Mouse (Mus musculus) midbrain, embryonic 12.5 days (tissue): ENCODE measurements at regions not wholly inside any gene's neighbourhood (a gene's known extent, or its start where the extent isn't known, plus 50 kb on each side); places are given as distances from the start of the nearest gene placed in this dataset.

Experiments
- ATAC-seq: fragments of 200-750 bp; cut with Nextera tagmentation; 2 replicates; pipeline ENCODE4 v1.8.0; 2017; ENCODE audit warnings: low read depth, moderate TSS enrichment, moderate library complexity; ENCODE audit not compliant: low FRiP score
- H3K27ac ChIP-seq: fragments of 300-500 bp; sonication (generic); replicated peaks from 2 replicates; pipeline ENCODE4 v1.5.1; 2016; ENCODE audit warnings: mild to moderate bottlenecking
- H3K27me3 ChIP-seq: fragments of 300-500 bp; sonication (generic); 2 replicates; pipeline ENCODE4 v1.6.1; 2016; ENCODE audit warnings: mild to moderate bottlenecking
- H3K36me3 ChIP-seq: fragments of 300-500 bp; sonication (generic); 2 replicates; pipeline ENCODE4 v1.6.1; 2016
- H3K4me1 ChIP-seq: fragments of 300-500 bp; sonication (generic); 2 replicates; pipeline ENCODE4 v1.6.1; 2016
- H3K4me2 ChIP-seq: fragments of 300-500 bp; sonication (generic); replicated peaks from 2 replicates; pipeline ENCODE4 v1.6.1; 2016; ENCODE audit warnings: mild to moderate bottlenecking, moderate library complexity
- H3K4me3 ChIP-seq: fragments of 300-500 bp; sonication (generic); 2 replicates; pipeline ENCODE4 v1.5.1; 2016; ENCODE audit warnings: mild to moderate bottlenecking
- H3K9ac ChIP-seq: fragments of 300-500 bp; sonication (generic); replicated peaks from 2 replicates; pipeline ENCODE4 v1.6.1; 2016; ENCODE audit warnings: mild to moderate bottlenecking, moderate library complexity
- H3K9me3 ChIP-seq: fragments of 300-500 bp; sonication (generic); 2 replicates; pipeline ENCODE4 v1.6.1; 2016; ENCODE audit warnings: mild to moderate bottlenecking
- WGBS: fragments of 180-500 bp; shearing (Covaris S2); methylation state at CpG from one replicate; pipeline ENCODE4 v1.1.7; 2016; 5-methylcytosine and 5-hydroxymethylcytosine counted together

- H3K9ac ChIP-seq, result no peak overlapping the region
- no peak overlapping the region for H3K4me2 ChIP-seq
- 90% methylated on average over 5 of the region's 5 CpGs for WGBS
- no peak overlapping the region for H3K27ac ChIP-seq
- H3K4me3 ChIP-seq, result no peak overlapping the region
- no peaks in the 10 kb centered on the region for H3K27me3 ChIP-seq
- no peaks in the 10 kb centered on the region for H3K36me3 ChIP-seq
- no peaks in the 10 kb centered on the region for H3K4me1 ChIP-seq
- H3K9me3 ChIP-seq, result no peaks in the 10 kb centered on the region
- ATAC-seq, result no peak
Observed at GRCm38 (mm10) chr4:152710339-152710738, 232.7 kb upstream of the Kcnab2 start.

- H3K27me3 ChIP-seq, result peaks cover 8% of the 10 kb centered on the region
- no peak overlapping the region for H3K4me2 ChIP-seq
- H3K27ac ChIP-seq, result no peak overlapping the region
- H3K4me1 ChIP-seq, result peaks cover 26% of the 10 kb centered on the region
- no peak for ATAC-seq
- H3K9ac ChIP-seq, result no peak overlapping the region
- H3K9me3 ChIP-seq, result no peaks in the 10 kb centered on the region
- no peak overlapping the region for H3K4me3 ChIP-seq
- 78% methylated on average over 7 of the region's 7 CpGs for WGBS
- no peaks in the 10 kb centered on the region for H3K36me3 ChIP-seq
Observed at GRCm38 (mm10) chr4:152700217-152700616, 222.5 kb upstream of the Kcnab2 start.

- 24% methylated on average over 22 of the region's 22 CpGs for WGBS
- Histone ChIP-seq H3K4me1 (peaks cover 26% of the 10 kb centered on the region), H3K4me2 (peak overlapping the region; percentile 46), H3K27me3 (peaks cover 22% of the 10 kb centered on the region; the same call in 1 of the 2 replicates), H3K9ac (peak overlapping the region; percentile 52), H3K27ac (peak overlapping the region; percentile 89), H3K9me3 (no peaks in the 10 kb centered on the region), H3K36me3 (no peaks in the 10 kb centered on the region), H3K4me3 (0 out of 2 replicates have a peak overlapping the region, but pooled peaks have one; percentile 9)
- peak; percentile 86 for ATAC-seq
Observed at GRCm38 (mm10) chr4:152697247-152697960, 219.7 kb upstream of the Kcnab2 start.

- Histone ChIP-seq H3K9ac (no peak overlapping the region), H3K27ac (no peak overlapping the region), H3K36me3 (no peaks in the 10 kb centered on the region), H3K9me3 (no peaks in the 10 kb centered on the region), H3K4me3 (no peak overlapping the region), H3K27me3 (peaks cover 40% of the 10 kb centered on the region), H3K4me1 (peaks cover 18% of the 10 kb centered on the region), H3K4me2 (no peak overlapping the region)
- 18% methylated on average over 12 of the region's 12 CpGs for WGBS
- no peak for ATAC-seq
Observed at GRCm38 (mm10) chr4:152691735-152692134, 214.1 kb upstream of the Kcnab2 start.

GRCm38 (mm10) chr4:152691302-152691701 is 213.6 kb upstream of the Kcnab2 start:
- no peak for ATAC-seq
- Histone ChIP-seq H3K4me2 (no peak overlapping the region), H3K36me3 (no peaks in the 10 kb centered on the region), H3K4me3 (no peak overlapping the region), H3K27me3 (peaks cover 40% of the 10 kb centered on the region), H3K9me3 (no peaks in the 10 kb centered on the region), H3K4me1 (peaks cover 18% of the 10 kb centered on the region), H3K27ac (no peak overlapping the region), H3K9ac (no peak overlapping the region)
- WGBS, result 68% methylated on average over 12 of the region's 13 CpGs

- no peaks in the 10 kb centered on the region for H3K9me3 ChIP-seq
- WGBS, result 71% methylated on average over 4 of the region's 4 CpGs
- H3K27ac ChIP-seq, result no peak overlapping the region
Observed at GRCm38 (mm10) chr4:152690766-152691165, 213.1 kb upstream of the Kcnab2 start.

GRCm38 (mm10) chr4:152689831-152690230 is 212.2 kb upstream of the Kcnab2 start:
- Histone ChIP-seq H3K36me3 (no peaks in the 10 kb centered on the region), H3K4me3 (no peak overlapping the region), H3K27me3 (peaks cover 35% of the 10 kb centered on the region), H3K9ac (no peak overlapping the region), H3K4me1 (peaks cover 25% of the 10 kb centered on the region), H3K27ac (no peak overlapping the region), H3K9me3 (no peaks in the 10 kb centered on the region), H3K4me2 (no peak overlapping the region)
- ATAC-seq, result no peak
- 83% methylated on average over 9 of the region's 9 CpGs for WGBS

More at GRCm38 (mm10) chr4:152690766-152691165, 213.1 kb upstream of the Kcnab2 start:
- Histone ChIP-seq H3K4me2 (no peak overlapping the region), H3K4me1 (peaks cover 23% of the 10 kb centered on the region), H3K36me3 (no peaks in the 10 kb centered on the region), H3K4me3 (no peak overlapping the region), H3K27me3 (peaks cover 40% of the 10 kb centered on the region), H3K9ac (no peak overlapping the region)
- no peak for ATAC-seq

- no peak overlapping the region for H3K4me3 ChIP-seq
- no peak overlapping the region; the same call in 1 of the 2 replicates for H3K4me2 ChIP-seq
- H3K9me3 ChIP-seq, result peaks cover 12% of the 10 kb centered on the region; the same call in 1 of the 2 replicates
- H3K9ac ChIP-seq, result no peak overlapping the region
- peak; percentile 60; the same call in 1 of the 2 replicates for ATAC-seq
- WGBS, result 37% methylated on average over 12 of the region's 12 CpGs
- H3K4me1 ChIP-seq, result peaks cover 21% of the 10 kb centered on the region
- no peaks in the 10 kb centered on the region for H3K36me3 ChIP-seq
- H3K27me3 ChIP-seq, result peaks cover 24% of the 10 kb centered on the region
- H3K27ac ChIP-seq, result 0 out of 2 replicates have a peak overlapping the region, but pooled peaks have one; percentile 20
Observed at GRCm38 (mm10) chr4:152686509-152687081, 208.9 kb upstream of the Kcnab2 start.

GRCm38 (mm10) chr4:152674140-152674539 is 196.5 kb upstream of the Kcnab2 start:
- H3K4me3 ChIP-seq, result no peak overlapping the region
- WGBS, result 29% methylated on average over 11 of the region's 11 CpGs
- H3K36me3 ChIP-seq, result no peaks in the 10 kb centered on the region
- ATAC-seq, result peak; percentile 72
- no peak overlapping the region for H3K9ac ChIP-seq
- H3K9me3 ChIP-seq, result peaks cover 4% of the 10 kb centered on the region; the same call in 1 of the 2 replicates
- no peaks in the 10 kb centered on the region for H3K27me3 ChIP-seq
- no peak overlapping the region for H3K4me2 ChIP-seq
- H3K4me1 ChIP-seq, result peaks cover 13% of the 10 kb centered on the region
- peak overlapping the region; percentile 31; the same call in 1 of the 2 replicates for H3K27ac ChIP-seq

- 39% methylated on average over 8 of the region's 8 CpGs for WGBS
- Histone ChIP-seq H3K4me3 (no peak overlapping the region), H3K9me3 (0 out of 2 replicates have a peak, but pooled peaks cover 5% of the 10 kb centered on the region), H3K27ac (no peak overlapping the region), H3K4me2 (no peak overlapping the region), H3K36me3 (no peaks in the 10 kb centered on the region), H3K4me1 (no peaks in the 10 kb centered on the region), H3K9ac (no peak overlapping the region), H3K27me3 (no peaks in the 10 kb centered on the region; the same call in 1 of the 2 replicates)
- no peak for ATAC-seq
Observed at GRCm38 (mm10) chr4:152663482-152663881, 185.8 kb upstream of the Kcnab2 start.

- WGBS, result 96% methylated on average over 12 of the region's 12 CpGs
- ATAC-seq, result no peak
- no peak overlapping the region for H3K27ac ChIP-seq
- 0 out of 2 replicates have a peak, but pooled peaks cover 5% of the 10 kb centered on the region for H3K9me3 ChIP-seq
- H3K27me3 ChIP-seq, result no peaks in the 10 kb centered on the region; the same call in 1 of the 2 replicates
- H3K9ac ChIP-seq, result no peak overlapping the region
- H3K4me1 ChIP-seq, result no peaks in the 10 kb centered on the region
- H3K36me3 ChIP-seq, result no peaks in the 10 kb centered on the region
- H3K4me3 ChIP-seq, result no peak overlapping the region
- no peak overlapping the region for H3K4me2 ChIP-seq
Observed at GRCm38 (mm10) chr4:152663069-152663468, 185.4 kb upstream of the Kcnab2 start.

GRCm38 (mm10) chr4:152662439-152662838 is 184.8 kb upstream of the Kcnab2 start:
- H3K36me3 ChIP-seq, result no peaks in the 10 kb centered on the region
- H3K4me1 ChIP-seq, result no peaks in the 10 kb centered on the region
- no peak overlapping the region for H3K9ac ChIP-seq
- H3K4me2 ChIP-seq, result no peak overlapping the region
- no peak overlapping the region for H3K4me3 ChIP-seq
- no peak overlapping the region for H3K27ac ChIP-seq
- 92% methylated on average over 11 of the region's 11 CpGs for WGBS
- no peaks in the 10 kb centered on the region; the same call in 1 of the 2 replicates for H3K27me3 ChIP-seq
- H3K9me3 ChIP-seq, result 0 out of 2 replicates have a peak, but pooled peaks cover 5% of the 10 kb centered on the region
- no peak for ATAC-seq
